Mouse (Mus musculus): ENCODE data around the gene Grik3. TPM values are rescaled to one million over a fixed set of nuclear protein-coding genes. Genes with fewer than 3 reads are reported as not detected.

Grik3 gene
- total RNA-seq, 2 experiments from 2014 or later: 44.9 to 48.6 TPM

DNA sequence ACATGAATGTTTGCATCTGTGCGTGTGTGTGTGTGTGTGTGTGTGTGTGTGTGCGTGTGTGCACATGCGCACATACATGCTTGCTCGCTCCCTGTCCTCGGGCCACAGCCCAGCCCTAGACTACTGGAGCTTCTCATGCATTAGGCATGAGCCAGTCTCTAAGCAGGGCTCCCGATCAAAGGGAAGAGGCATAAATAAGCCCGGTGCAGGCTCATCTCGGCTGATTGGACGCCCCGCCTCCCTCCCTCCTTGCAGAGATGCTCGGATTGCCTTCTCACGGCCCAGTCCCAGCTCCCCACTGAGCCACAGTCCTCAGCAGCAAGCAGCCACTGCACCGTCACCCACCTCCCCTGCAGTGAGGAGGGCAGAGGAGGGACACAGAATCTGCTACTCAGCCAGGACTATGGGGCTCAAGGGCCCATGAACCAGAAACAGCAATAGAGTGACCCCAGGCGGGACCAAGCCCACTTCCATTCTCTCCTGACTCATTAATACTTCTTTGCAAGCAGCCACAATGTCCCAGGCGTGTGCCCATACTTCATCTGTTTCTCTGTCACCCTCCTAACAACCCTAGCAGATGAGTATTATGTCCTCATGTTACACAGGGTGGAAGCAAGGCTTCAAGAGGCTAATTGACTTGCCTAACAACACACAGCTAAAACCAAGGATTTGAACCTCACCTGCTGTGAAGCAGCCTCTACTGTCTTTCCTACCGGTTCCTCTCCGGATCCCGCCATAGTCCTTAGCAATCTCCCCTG is 205.9 kb downstream of the Grik3 start:
- intact Hi-C loops (cut with DNase I): no loop called here
- DNase-seq (ENCODE audit: low spot score in 2 of 2): no peak

GRCm38 (mm10) chr4:125697626-125698025 is 207.1 kb downstream of the Grik3 start:
- intact Hi-C loops (cut with DNase I): no loop called here
- no peak for DNase-seq (ENCODE audit: low spot score in 2 of 2)

DNA sequence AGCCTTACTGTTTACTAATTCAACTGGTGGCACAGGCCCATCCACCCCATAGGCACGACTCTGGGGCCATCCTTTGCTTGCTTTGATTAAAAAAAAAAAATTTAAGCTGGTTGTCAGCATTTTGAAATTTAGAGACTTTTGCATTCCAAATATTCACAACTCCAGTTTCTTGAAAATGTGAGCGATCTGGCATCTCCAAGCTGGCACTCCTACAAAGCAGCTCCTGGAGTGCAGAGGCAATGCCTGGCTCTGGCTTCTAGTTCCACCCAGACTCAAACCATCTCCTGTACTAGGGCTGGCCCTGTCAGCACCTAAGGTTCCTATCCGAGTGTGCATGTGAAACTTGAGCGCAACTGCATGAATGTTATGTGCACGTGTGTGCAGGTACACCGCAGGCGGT is 208.6 kb downstream of the Grik3 start:
- no peak for DNase-seq (ENCODE audit: low spot score in 2 of 2)
- intact Hi-C loops (cut with DNase I): no loop called here

- intact Hi-C loops (cut with DNase I): loop anchor here (5.0 kb wide), 1 partner anchor 203 kb away; no protein-coding TSS in a partner anchor
- DNase-seq (ENCODE audit: low spot score in 2 of 2): no peak
These were observed 209.8 kb downstream of the Grik3 start for GRCm38 (mm10) chr4:125700331-125700730.

- intact Hi-C loops (cut with DNase I): loop anchor here (5.0 kb wide), 1 partner anchor 205 kb away; no protein-coding TSS in a partner anchor
- peak; percentile 84 to 85 for DNase-seq (ENCODE audit: low spot score in 2 of 2)
These were observed 212.3 kb downstream of the Grik3 start for GRCm38 (mm10) chr4:125702607-125703309.

- peak; percentile 44 to 50 for DNase-seq (ENCODE audit: low spot score in 2 of 2)
- intact Hi-C loops (cut with DNase I): loop anchor here (5.0 kb wide), 1 partner anchor 206 kb away; no protein-coding TSS in a partner anchor
These were observed 212.8 kb downstream of the Grik3 start for GRCm38 (mm10) chr4:125703310-125703690.

- DNase-seq (ENCODE audit: low spot score in 2 of 2): no peak
These were observed 215.2 kb downstream of the Grik3 start for GRCm38 (mm10) chr4:125705746-125706145.

DNA sequence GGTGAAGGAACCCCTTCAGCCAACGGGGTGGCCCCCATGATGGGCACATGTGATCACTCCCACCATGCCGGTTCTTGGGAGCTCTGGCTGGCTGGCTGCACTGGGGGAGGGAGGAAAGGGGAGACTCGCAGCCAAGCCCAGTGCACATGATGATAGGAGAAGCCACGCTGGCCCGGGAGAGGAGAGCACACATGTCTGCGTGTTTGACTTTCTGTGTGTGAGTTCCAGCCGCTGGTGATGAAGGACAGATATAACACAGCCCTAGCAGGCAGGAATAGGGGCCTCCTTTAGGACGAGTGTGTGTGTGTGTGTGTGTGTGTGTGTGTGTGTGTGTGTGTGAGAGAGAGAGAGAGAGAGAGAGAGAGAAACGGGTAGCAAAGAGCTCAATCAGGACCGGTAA is 219.2 kb downstream of the Grik3 start:
- intact Hi-C loops (cut with DNase I): no loop called here
- DNase-seq (ENCODE audit: low spot score in 2 of 2): no peak

More at GRCm38 (mm10) chr4:125705746-125706145, 215.2 kb downstream of the Grik3 start:
- intact Hi-C loops (cut with DNase I): no loop called here

DNA sequence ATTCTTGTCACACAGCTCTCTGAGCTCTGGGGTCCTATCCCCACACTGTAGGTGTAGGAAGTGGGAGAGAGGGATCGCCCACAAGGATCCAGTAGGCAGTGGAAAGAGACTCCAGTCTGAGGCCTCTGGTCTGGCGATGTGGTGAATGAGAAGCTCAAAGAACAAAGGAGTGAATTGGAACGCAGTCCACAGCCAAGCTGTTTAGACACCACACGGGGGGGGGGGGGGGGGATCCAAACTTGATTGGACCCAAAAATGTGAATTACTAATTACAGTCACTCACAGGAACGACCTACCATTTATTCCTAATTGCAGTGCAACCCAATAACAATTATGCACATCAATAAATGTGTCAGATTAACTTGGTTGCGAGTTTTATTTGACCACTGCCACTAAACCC is 227.4 kb downstream of the Grik3 start:
- DNase-seq (ENCODE audit: low spot score in 2 of 2): no peak

GRCm38 (mm10) chr4:125718429-125719140 is 228.1 kb downstream of the Grik3 start:
- DNase-seq (ENCODE audit: low spot score in 2 of 2): no peak
- intact Hi-C loops (cut with DNase I): no loop called here

More for the DNA sequence above, 227.4 kb downstream of the Grik3 start:
- intact Hi-C loops (cut with DNase I): no loop called here

GRCm38 (mm10) chr4:125726241-125726640 is 235.7 kb downstream of the Grik3 start:
- intact Hi-C loops (cut with DNase I): no loop called here
- DNase-seq (ENCODE audit: low spot score in 2 of 2): no peak

- intact Hi-C loops (cut with DNase I): no loop called here
- DNase-seq (ENCODE audit: low spot score in 2 of 2): no peak
These were observed 236.5 kb downstream of the Grik3 start for GRCm38 (mm10) chr4:125727030-125727429.

DNA sequence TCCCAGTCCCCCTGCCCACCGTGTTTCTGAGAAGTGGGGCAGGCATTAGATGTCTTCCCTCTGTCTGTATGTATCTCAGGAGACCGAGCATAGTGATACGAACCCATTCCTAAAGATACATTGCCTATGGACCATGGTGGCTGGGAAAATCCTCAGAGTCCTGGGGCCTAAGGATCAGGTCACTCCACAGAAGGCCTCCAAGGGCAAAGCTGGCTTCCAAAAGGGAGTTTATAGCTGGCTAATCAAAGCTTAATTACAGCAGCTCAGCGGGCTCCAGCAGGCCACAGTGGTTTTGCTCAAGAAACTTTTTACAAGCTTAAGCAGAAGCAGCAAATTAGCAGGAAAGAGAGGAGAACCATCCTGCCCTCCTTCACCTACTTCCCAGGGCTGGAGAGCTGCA is 237.1 kb downstream of the Grik3 start:
- DNase-seq (ENCODE audit: low spot score in 2 of 2): no peak
- intact Hi-C loops (cut with DNase I): no loop called here

DNA sequence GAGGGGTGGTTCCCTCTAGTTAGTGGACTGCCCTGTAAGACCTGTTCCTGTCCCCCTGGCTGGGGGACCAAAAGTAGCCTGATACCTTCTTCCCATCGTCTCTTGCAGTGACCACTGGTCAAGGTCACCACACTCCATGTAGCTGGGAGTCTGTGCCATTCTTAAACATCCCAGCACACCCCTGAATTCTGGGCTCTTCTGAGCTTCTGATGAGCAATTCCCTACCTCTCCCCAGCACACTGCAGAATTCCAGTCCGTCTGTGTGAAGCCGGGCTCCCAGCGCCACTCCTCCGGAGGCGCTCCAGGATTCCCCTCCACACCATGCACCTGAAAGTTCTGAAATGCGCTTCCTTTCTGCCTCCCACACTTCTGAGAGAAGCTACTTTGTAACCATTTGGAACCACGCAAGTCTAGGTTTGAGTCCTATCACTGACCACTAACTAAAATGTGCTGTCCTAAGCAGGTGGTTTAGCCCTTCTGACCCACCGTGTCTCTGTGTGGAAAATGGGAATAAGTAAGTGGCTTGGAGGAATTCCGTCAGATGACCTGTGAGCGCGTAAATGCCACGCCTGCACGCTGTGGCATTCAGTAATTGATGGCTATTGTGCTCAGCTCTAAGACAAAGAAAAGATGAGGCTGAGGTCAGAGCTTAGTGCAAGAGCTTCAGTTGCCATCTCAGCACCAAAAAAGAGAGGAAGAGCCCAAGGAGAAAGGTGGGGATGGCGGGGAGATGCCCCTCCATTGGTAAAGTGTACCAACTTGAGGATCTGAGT is 237.8 kb downstream of the Grik3 start:
- intact Hi-C loops (cut with DNase I): no loop called here

DNA sequence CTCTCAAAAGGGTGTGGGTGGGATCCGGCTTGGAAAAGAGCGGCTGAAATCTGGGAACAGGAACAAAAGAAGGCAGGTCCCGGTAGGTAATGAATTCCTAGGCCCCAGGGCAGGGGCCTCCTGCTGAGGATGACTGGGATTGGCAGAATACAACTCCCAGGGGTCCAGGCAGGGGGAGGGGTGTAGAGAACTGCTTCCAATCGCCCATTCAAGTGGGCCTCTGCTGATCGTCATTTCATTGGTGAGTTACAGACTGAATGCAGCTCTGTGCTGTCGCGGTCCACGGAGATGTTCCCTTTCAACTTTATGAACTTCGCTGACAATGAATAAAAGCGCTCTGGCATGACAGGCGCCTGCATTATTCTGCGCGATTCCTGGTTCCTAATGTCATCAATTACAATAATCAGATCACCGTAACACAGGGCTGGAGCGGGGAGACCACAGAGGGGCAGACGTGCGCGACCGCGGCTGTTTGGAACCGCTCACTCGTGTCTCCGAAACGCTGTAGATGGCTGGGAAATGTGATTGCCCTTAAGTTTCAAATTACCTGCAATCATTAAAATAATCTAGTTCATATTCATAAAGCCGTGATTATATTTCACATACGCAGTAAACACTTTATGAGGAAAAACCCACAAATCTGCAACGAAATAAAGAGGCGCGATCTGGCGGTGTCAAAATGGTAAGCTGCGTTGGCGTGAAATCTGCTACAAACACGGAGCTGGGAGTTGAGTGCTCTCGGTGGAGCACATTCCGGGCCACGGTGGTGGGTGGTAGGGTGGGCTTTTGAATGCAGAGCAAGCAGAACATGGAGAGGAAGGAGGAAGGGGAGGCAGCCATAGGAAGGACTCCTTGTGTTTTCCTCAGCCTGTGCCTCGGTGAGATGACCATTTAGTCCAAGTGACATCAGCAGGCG is 239.1 kb downstream of the Grik3 start:
- intact Hi-C loops (cut with DNase I): no loop called here
- no peak for DNase-seq (ENCODE audit: low spot score in 2 of 2)

More for the DNA sequence above, 237.8 kb downstream of the Grik3 start:
- no peak for DNase-seq (ENCODE audit: low spot score in 2 of 2)

- no peak for DNase-seq (ENCODE audit: low spot score in 2 of 2)
- intact Hi-C loops (cut with DNase I): no loop called here
These were observed 240.3 kb downstream of the Grik3 start for GRCm38 (mm10) chr4:125730751-125731150.

DNA sequence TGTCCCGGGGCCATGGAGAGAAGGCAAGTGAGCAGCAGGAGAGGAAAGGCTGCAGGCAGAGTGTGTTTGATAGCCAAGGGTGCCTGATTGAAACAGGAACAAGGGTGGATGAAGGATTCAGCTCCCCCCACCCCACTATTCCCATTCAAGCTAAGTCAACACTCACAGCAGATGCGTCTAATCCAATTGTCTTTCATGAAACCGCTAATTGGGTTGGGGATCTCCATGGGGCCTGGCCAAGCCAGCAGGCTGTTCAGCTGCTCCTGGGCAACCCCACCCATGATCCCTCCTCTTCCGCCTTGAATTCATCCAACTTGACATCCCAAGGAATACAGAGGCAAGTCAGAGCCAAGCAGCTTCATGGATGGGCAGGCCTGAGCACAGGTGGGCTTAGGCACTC is 246.3 kb downstream of the Grik3 start:
- intact Hi-C loops (cut with DNase I): no loop called here
- no peak for DNase-seq (ENCODE audit: low spot score in 2 of 2)

GRCm38 (mm10) chr4:125738825-125739224 is 248.3 kb downstream of the Grik3 start:
- intact Hi-C loops (cut with DNase I): no loop called here
- DNase-seq (ENCODE audit: low spot score in 2 of 2): no peak

DNA sequence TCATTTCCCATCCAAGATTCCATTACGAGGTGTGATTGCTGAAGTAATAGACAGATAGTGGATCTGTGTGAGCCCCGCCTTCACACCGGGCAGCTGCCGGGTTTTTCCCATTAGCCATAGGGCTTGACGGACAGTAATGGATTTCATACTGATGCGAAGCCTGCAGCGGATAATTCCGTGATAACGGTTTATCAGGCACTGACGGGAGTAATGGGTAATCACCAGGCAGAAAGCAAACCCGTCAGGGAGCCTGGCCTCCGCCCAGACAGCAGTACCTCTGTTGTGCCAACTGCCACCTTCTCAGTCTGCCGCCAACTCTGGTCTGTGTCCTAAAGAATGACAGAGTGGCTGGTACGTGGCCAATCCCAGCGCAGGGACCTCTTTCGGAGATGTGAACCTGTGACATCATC is 251.7 kb downstream of the Grik3 start:
- DNase-seq (ENCODE audit: low spot score in 2 of 2): no peak

More for the DNA sequence above, 251.7 kb downstream of the Grik3 start:
- intact Hi-C loops (cut with DNase I): no loop called here
